Mouse (Mus musculus): ENCODE measurements around the gene Prkcd.

The Prkcd gene

GRCm38 (mm10) chr14:30568016-30568415 is 58.0 kb downstream of the Prkcd start:
- DNase-seq = no peak

GRCm38 (mm10) chr14:30566317-30566716 is 59.7 kb downstream of the Prkcd start:
- peak; percentile 55 for DNase-seq

- DNase-seq = peak; percentile 75
Observed at GRCm38 (mm10) chr14:30564451-30564850, 61.6 kb downstream of the Prkcd start.

- no peak for DNase-seq
Observed at GRCm38 (mm10) chr14:30562343-30562742, 63.7 kb downstream of the Prkcd start.

GRCm38 (mm10) chr14:30561470-30562187 is 64.4 kb downstream of the Prkcd start:
- DNase-seq = peak; percentile 86

GRCm38 (mm10) chr14:30560803-30561389 is 65.1 kb downstream of the Prkcd start:
- no peak for DNase-seq

- DNase-seq = peak; percentile 66
Observed at GRCm38 (mm10) chr14:30559321-30559850, 66.6 kb downstream of the Prkcd start.

- DNase-seq = no peak
Observed at GRCm38 (mm10) chr14:30557730-30558129, 68.3 kb downstream of the Prkcd start.

- DNase-seq = no peak
Observed at GRCm38 (mm10) chr14:30556651-30557050, 69.4 kb downstream of the Prkcd start.

- DNase-seq = no peak
Observed at GRCm38 (mm10) chr14:30553185-30553584, 72.8 kb downstream of the Prkcd start.

- no peak for DNase-seq
Observed at GRCm38 (mm10) chr14:30551981-30552380, 74.0 kb downstream of the Prkcd start.

- no peak for DNase-seq
Observed at GRCm38 (mm10) chr14:30551509-30551908, 74.5 kb downstream of the Prkcd start.

GRCm38 (mm10) chr14:30550232-30551070 is 75.6 kb downstream of the Prkcd start:
- no peak for DNase-seq

- DNase-seq = no peak
Observed at GRCm38 (mm10) chr14:30549777-30550149, 76.2 kb downstream of the Prkcd start.

- peak; percentile 95 for DNase-seq
Observed at GRCm38 (mm10) chr14:30548965-30549776, 76.8 kb downstream of the Prkcd start.

GRCm38 (mm10) chr14:30548131-30548720 is 77.8 kb downstream of the Prkcd start, which contains the start of gene Tkt:
Gene Tkt, plus strand, starts transcription at chr14:30548359.
- DNase-seq = peak; percentile 93
